Mouse (Mus musculus): ENCODE measurements around the gene Bud31. TPM values are rescaled to one million over a fixed set of nuclear protein-coding genes. Genes with fewer than 3 reads are reported as not detected.

The Bud31 gene
- total and polyA plus RNA-seq, 3 experiments, result 36.6 to 66.5 (median 56.5) TPM

GRCm38 (mm10) chr5:145114071-145114605 is 26.0 kb upstream of the Bud31 start, which contains the start of gene Arpc1b:
Gene Arpc1b (plus strand): TSS chr5:145114215.
- H3K9ac ChIP-seq (ENCODE audit: low read depth, low read length), result peak within 1 kb of the TSS; percentile 91
- intact Hi-C loops (cut with DNase I), result no loop called here
- H3K79me2 ChIP-seq (replicated peaks; ENCODE audit: control insufficient read depth, insufficient read depth, low read length), result no peaks in the 10 kb centered on the region
- no peaks in the 10 kb centered on the region for H3K36me3 ChIP-seq (ENCODE audit: control insufficient read depth, insufficient read depth, low read length)
- peak; percentile 85 to 88 for DNase-seq
- H3K4me3 ChIP-seq, result peak within 1 kb of the TSS; percentile 67
- H3K27ac ChIP-seq, result peak within 1 kb of the TSS; percentile 97
- WGBS, result under 1% methylated on average over 50 of the region's 53 CpGs
- TF ChIP-seq CTCF (IDR thresholded peaks at IDR 0.05), result no peak
- TF ChIP-seq POLR2A (IDR thresholded peaks at IDR 0.05; ENCODE audit: insufficient read depth, low read depth, low read length), result peak; percentile 75
- TF ChIP-seq EP300 (IDR thresholded peaks at IDR 0.05; ENCODE audit: insufficient read depth, low read depth, low read length), result 0 out of 2 replicates have a peak, but pooled peaks have one; percentile 18
- peaks cover 13% of the 10 kb centered on the region for H3K4me1 ChIP-seq (ENCODE audit: control insufficient read depth, insufficient read depth, low read length)
- no peaks in the 10 kb centered on the region; the same call in 1 of the 2 replicates for H3K27me3 ChIP-seq (ENCODE audit: control insufficient read depth, insufficient read depth, low read length)

GRCm38 (mm10) chr5:145114606-145115473 is 25.3 kb upstream of the Bud31 start:
- Histone ChIP-seq H3K27me3 (ENCODE audit: control insufficient read depth, insufficient read depth, low read length) (no peaks in the 10 kb centered on the region; the same call in 1 of the 2 replicates), H3K9ac (ENCODE audit: low read depth, low read length) (peak overlapping the region; percentile 91), H3K4me3 (peak overlapping the region; percentile 67), H3K27ac (peak overlapping the region; percentile 97), H3K4me1 (ENCODE audit: control insufficient read depth, insufficient read depth, low read length) (peaks cover 13% of the 10 kb centered on the region), H3K79me2 (replicated peaks; ENCODE audit: control insufficient read depth, insufficient read depth, low read length) (no peaks in the 10 kb centered on the region), H3K36me3 (ENCODE audit: control insufficient read depth, insufficient read depth, low read length) (no peaks in the 10 kb centered on the region)
- WGBS, result 7% methylated on average over 40 of the region's 40 CpGs
- peak; percentile 88 to 89 for DNase-seq
- intact Hi-C loops (cut with DNase I), result no loop called here
- TF ChIP-seq POLR2A (IDR thresholded peaks at IDR 0.05; ENCODE audit: insufficient read depth, low read depth, low read length) (peak; percentile 38; the same call in 1 of the 2 replicates), CTCF (IDR thresholded peaks at IDR 0.05) (no peak), EP300 (IDR thresholded peaks at IDR 0.05; ENCODE audit: insufficient read depth, low read depth, low read length) (no peak)

GRCm38 (mm10) chr5:145115736-145116135 is 24.4 kb upstream of the Bud31 start:
- DNase-seq, result no peak
- H3K9ac ChIP-seq (ENCODE audit: low read depth, low read length), result peak overlapping the region; percentile 45; the same call in 1 of the 2 replicates

GRCm38 (mm10) chr5:145116316-145116715 is 23.8 kb upstream of the Bud31 start:
- Histone ChIP-seq H3K36me3 (ENCODE audit: control insufficient read depth, insufficient read depth, low read length) (no peaks in the 10 kb centered on the region), H3K4me1 (ENCODE audit: control insufficient read depth, insufficient read depth, low read length) (peaks cover 21% of the 10 kb centered on the region), H3K27ac (peak overlapping the region; percentile 94), H3K4me3 (peak overlapping the region; percentile 40), H3K27me3 (ENCODE audit: control insufficient read depth, insufficient read depth, low read length) (no peaks in the 10 kb centered on the region; the same call in 1 of the 2 replicates), H3K79me2 (replicated peaks; ENCODE audit: control insufficient read depth, insufficient read depth, low read length) (no peaks in the 10 kb centered on the region), H3K9ac (ENCODE audit: low read depth, low read length) (peak overlapping the region; percentile 45; the same call in 1 of the 2 replicates)
- peak; percentile 65 to 87 for DNase-seq
- 28% methylated on average over 4 of the region's 4 CpGs for WGBS
- intact Hi-C loops (cut with DNase I), result loop anchor here (2.0 kb wide), 2 partner anchors 24 to 32 kb away; partner anchors contain the start of genes Bud31, Kpna7 and Pdap1
- TF ChIP-seq EP300 (IDR thresholded peaks at IDR 0.05; ENCODE audit: insufficient read depth, low read depth, low read length) (peak; percentile 70; the same call in 1 of the 2 replicates), POLR2A (IDR thresholded peaks at IDR 0.05; ENCODE audit: insufficient read depth, low read depth, low read length) (peak; percentile 60; the same call in 1 of the 2 replicates), CTCF (IDR thresholded peaks at IDR 0.05) (no peak)

More at GRCm38 (mm10) chr5:145115736-145116135, 24.4 kb upstream of the Bud31 start:
- H3K79me2 ChIP-seq (replicated peaks; ENCODE audit: control insufficient read depth, insufficient read depth, low read length), result no peaks in the 10 kb centered on the region
- 79% methylated on average over 5 of the region's 5 CpGs for WGBS
- peaks cover 19% of the 10 kb centered on the region for H3K4me1 ChIP-seq (ENCODE audit: control insufficient read depth, insufficient read depth, low read length)
- no peaks in the 10 kb centered on the region; the same call in 1 of the 2 replicates for H3K27me3 ChIP-seq (ENCODE audit: control insufficient read depth, insufficient read depth, low read length)
- H3K36me3 ChIP-seq (ENCODE audit: control insufficient read depth, insufficient read depth, low read length), result no peaks in the 10 kb centered on the region
- peak overlapping the region; percentile 40 for H3K4me3 ChIP-seq
- intact Hi-C loops (cut with DNase I), result loop anchor here (2.0 kb wide), 2 partner anchors 25 to 31 kb away; partner anchors contain the start of genes Bud31, Kpna7 and Pdap1
- H3K27ac ChIP-seq, result peak overlapping the region; percentile 94
- TF ChIP-seq EP300 (IDR thresholded peaks at IDR 0.05; ENCODE audit: insufficient read depth, low read depth, low read length) (no peak), POLR2A (IDR thresholded peaks at IDR 0.05; ENCODE audit: insufficient read depth, low read depth, low read length) (no peak)

- peak; percentile 77 to 81 for DNase-seq
- no peaks in the 10 kb centered on the region for H3K79me2 ChIP-seq (replicated peaks; ENCODE audit: control insufficient read depth, insufficient read depth, low read length)
- H3K27ac ChIP-seq, result peak overlapping the region; percentile 94
- peak overlapping the region; percentile 17; the same call in 1 of the 2 replicates for H3K4me3 ChIP-seq
- H3K4me1 ChIP-seq (ENCODE audit: control insufficient read depth, insufficient read depth, low read length), result peaks cover 24% of the 10 kb centered on the region
- H3K27me3 ChIP-seq (ENCODE audit: control insufficient read depth, insufficient read depth, low read length), result no peaks in the 10 kb centered on the region; the same call in 1 of the 2 replicates
- peak; percentile 81 for TF ChIP-seq CTCF (IDR thresholded peaks at IDR 0.05)
- no peak for TF ChIP-seq POLR2A (IDR thresholded peaks at IDR 0.05; ENCODE audit: insufficient read depth, low read depth, low read length)
- TF ChIP-seq EP300 (IDR thresholded peaks at IDR 0.05; ENCODE audit: insufficient read depth, low read depth, low read length), result no peak
- H3K36me3 ChIP-seq (ENCODE audit: control insufficient read depth, insufficient read depth, low read length), result no peaks in the 10 kb centered on the region
- intact Hi-C loops (cut with DNase I), result loop anchor here (2.0 kb wide), 2 partner anchors 24 to 32 kb away; partner anchors contain the start of genes Bud31, Kpna7 and Pdap1
- peak overlapping the region; percentile 10 for H3K9ac ChIP-seq (ENCODE audit: low read depth, low read length)
- WGBS, result 23% methylated on average over 10 of the region's 10 CpGs
These were observed 23.2 kb upstream of the Bud31 start for GRCm38 (mm10) chr5:145116916-145117315.

Data from heart, adult 2 months (tissue).